Mouse (Mus musculus) heart, embryonic 14.5 days (tissue): ENCODE measurements around the gene Emc8. TPM values are rescaled to one million over a fixed set of nuclear protein-coding genes. Genes with fewer than 3 reads are reported as not detected.

Experiments used
- ATAC-seq: fragments of 200-750 bp; cut with Nextera tagmentation; 2 replicates; pipeline ENCODE4 v1.8.0; 2017; ENCODE audit warnings: low read depth, moderate TSS enrichment; ENCODE audit not compliant: insufficient number of reproducible peaks, insufficient read depth, low FRiP score
- H3K27ac ChIP-seq, 2 experiments: fragments of 200-500 bp in 1 of 2; fragments of 300-500 bp in 1 of 2; sonication (generic) in 1 of 2; replicated peaks in 1 of 2; 2 replicates each; pipeline ENCODE4 v1.5.1; 2012 to 2014; ENCODE audit warnings: low read depth in 2 of 2, low read length in 2 of 2, control low read depth in 1 of 2, mild to moderate bottlenecking in 1 of 2, mixed read lengths in 1 of 2; ENCODE audit not compliant: control insufficient read depth in 1 of 2, insufficient read depth in 1 of 2
- H3K27me3 ChIP-seq: fragments of 300-500 bp; sonication (generic); 2 replicates; pipeline ENCODE4 v1.6.1; 2014; ENCODE audit warnings: mild to moderate bottlenecking, low read length, control low read depth; ENCODE audit not compliant: control insufficient read depth, insufficient read depth
- H3K36me3 ChIP-seq: fragments of 300-500 bp; sonication (generic); 2 replicates; pipeline ENCODE4 v1.6.1; 2014; ENCODE audit warnings: mild to moderate bottlenecking, control low read depth, low read length, mixed read lengths; ENCODE audit not compliant: control insufficient read depth, insufficient read depth
- H3K4me1 ChIP-seq, 2 experiments: fragments of 200-500 bp in 1 of 2; fragments of 300-500 bp in 1 of 2; sonication (generic) in 1 of 2; 2 replicates each; pipeline ENCODE4 v1.6.1; 2012 to 2014; ENCODE audit warnings: low read length in 2 of 2, control low read depth in 1 of 2, mixed read lengths in 1 of 2; ENCODE audit not compliant: control insufficient read depth in 2 of 2, insufficient read depth in 2 of 2
- H3K4me2 ChIP-seq: fragments of 300-500 bp; sonication (generic); 2 replicates; pipeline ENCODE4 v1.6.1; 2014; ENCODE audit warnings: mild to moderate bottlenecking, low read length
- H3K4me3 ChIP-seq, 2 experiments: fragments of 200-500 bp in 1 of 2; fragments of 300-500 bp in 1 of 2; sonication (generic) in 1 of 2; 2 replicates each; pipeline ENCODE4 v1.5.1; 2012 to 2014; ENCODE audit warnings: low read length in 2 of 2, mild to moderate bottlenecking in 2 of 2, control low read depth in 1 of 2, low read depth in 1 of 2, moderate library complexity in 1 of 2; ENCODE audit not compliant: control insufficient read depth in 1 of 2, insufficient read depth in 1 of 2
- H3K9ac ChIP-seq: fragments of 300-500 bp; sonication (generic); 2 replicates; pipeline ENCODE4 v1.6.1; 2014; ENCODE audit warnings: mild to moderate bottlenecking, low read length
- H3K9me3 ChIP-seq: fragments of 300-500 bp; sonication (generic); 2 replicates; pipeline ENCODE4 v1.6.1; 2016; ENCODE audit warnings: low read length, control low read depth; ENCODE audit not compliant: control insufficient read depth
- WGBS: fragments of 180-500 bp; shearing (Covaris S2); extraction: QIAGEN DNeasy Blood & Tissue Kit; methylation state at CpG from one replicate; pipeline ENCODE4 v1.1.7; 2014; 5-methylcytosine and 5-hydroxymethylcytosine counted together
- polyA plus RNA-seq: library from polyadenylated mRNA; unstranded; fragments of >200 nt; fragmentation: Nextera tagmentation; extraction: Ambion mirVana; gene quantifications from 2 replicates; pipeline ENCODE4 v1.2.1, GENCODE M21; 2014

The Emc8 gene
- polyA plus RNA-seq, 1 experiment from 2014 or later = 168 TPM

DNA sequence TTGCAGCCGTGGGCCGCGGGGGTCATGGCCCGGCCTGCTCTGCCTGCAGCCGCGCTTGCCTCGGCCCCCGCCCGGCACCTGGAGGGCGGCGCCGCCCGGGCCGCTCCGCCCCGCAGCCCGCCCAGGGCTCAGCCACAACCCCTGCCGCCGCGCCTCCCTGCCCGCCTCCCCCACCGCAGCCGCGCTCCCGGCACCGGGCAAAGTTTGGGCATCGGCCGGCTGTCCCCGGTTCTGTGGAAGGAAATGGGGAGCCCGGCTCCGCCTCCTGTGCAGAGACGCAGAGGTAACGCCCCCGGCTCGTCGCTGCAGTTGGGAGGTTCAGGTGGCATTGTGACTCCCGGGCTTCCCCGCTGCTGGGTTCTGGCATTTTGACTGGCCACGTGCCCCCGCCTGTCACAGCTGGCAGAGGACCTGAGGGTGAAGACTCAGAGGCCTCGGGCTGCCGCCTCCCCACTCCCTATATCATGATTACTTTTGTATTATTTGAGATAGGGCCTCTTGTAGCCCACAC lies 34.0 kb downstream of the Emc8 start:
- H3K9me3 ChIP-seq = no peaks in the 10 kb centered on the region
- peak; percentile 20; the same call in 1 of the 2 replicates for ATAC-seq
- H3K4me3 ChIP-seq = peak overlapping the region; percentile 54 to 58
- H3K27ac ChIP-seq = no peak overlapping the region; a peak in 1 of 4 replicates
- H3K4me2 ChIP-seq = peak overlapping the region; percentile 97
- peak overlapping the region; percentile 71 for H3K9ac ChIP-seq
- H3K27me3 ChIP-seq = peaks cover 13% of the 10 kb centered on the region; the same call in 1 of the 2 replicates
- H3K36me3 ChIP-seq = no peaks in the 10 kb centered on the region
- WGBS = under 1% methylated on average over 38 of the region's 42 CpGs
- peaks cover 5 to 10% of the 10 kb centered on the region in 2 experiments; a peak in 2 of 4 replicates for H3K4me1 ChIP-seq

DNA sequence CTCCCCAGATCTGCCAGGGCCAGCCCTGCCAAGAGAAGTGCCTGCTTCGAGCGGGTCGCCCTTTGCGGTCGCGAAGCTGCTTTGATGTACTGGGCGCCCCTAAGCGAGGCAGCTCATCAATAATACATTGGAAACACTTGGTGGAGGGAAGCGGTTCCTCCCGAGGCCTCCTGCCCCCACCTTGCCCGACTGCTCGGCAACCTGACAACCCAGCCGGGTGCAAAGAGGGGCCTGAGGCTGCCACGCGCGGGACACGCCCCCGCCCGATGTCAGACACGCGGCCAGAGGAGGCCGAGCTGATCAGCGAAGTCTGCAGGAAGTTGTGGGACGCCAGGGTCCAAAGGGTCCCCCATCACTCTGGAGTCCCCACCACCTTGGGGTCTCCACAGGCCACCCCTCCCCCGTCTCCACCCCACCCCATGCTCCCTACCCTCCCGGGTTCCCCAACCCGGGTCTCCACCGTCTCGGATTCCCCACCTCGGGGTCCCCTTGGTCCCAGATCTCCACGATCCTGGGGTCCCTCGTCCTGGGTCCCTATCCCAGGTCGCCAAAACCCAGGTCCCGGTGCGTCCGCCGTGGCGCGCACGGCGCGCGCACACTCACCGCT lies 34.6 kb downstream of the Emc8 start:
- ATAC-seq = no peak

DNA sequence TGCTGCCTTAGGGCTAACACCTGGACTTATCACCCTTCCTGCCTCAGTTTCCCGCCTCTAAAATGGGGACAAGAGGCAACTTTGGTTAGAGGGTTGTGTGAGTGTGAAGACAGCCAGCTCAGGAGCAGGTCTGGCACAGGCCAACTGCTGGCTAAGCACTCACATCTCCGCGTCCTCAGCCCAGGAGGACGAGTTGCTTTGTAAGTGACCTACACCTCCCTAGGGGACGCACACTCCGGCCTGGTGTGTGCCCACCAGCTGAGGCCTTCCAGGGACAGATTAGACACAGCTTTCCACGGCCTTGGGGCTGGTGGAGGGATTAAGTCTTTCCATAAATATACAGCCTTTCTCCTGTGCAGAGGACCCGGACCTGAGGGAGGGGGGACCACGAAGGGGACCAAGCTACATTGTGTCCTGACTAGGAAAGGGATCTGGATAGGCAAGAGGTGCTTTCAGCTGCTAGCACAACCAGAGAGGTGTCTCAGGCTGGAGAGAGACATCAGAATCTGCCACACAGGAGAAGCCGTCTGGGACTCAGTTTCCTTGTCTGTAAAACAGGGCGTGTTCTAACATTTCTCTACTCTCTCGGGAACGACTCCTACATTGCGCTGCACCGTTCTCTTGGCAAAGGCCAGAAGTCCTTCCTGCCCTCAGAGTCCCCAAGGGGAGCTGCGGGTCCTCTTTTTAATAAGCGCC lies 35.3 kb downstream of the Emc8 start:
- no peaks in the 10 kb centered on the region for H3K36me3 ChIP-seq
- H3K27me3 ChIP-seq = peaks cover 13% of the 10 kb centered on the region; the same call in 1 of the 2 replicates
- H3K9me3 ChIP-seq = no peaks in the 10 kb centered on the region
- no peak overlapping the region for H3K27ac ChIP-seq
- H3K9ac ChIP-seq = peak overlapping the region; percentile 71; the same call in 1 of the 2 replicates
- 29% methylated on average over 17 of the region's 17 CpGs for WGBS
- H3K4me3 ChIP-seq = peak overlapping the region; percentile 54 to 58
- H3K4me2 ChIP-seq = peak overlapping the region; percentile 97
- peaks cover 5 to 10% of the 10 kb centered on the region in 2 experiments; a peak in 2 of 4 replicates for H3K4me1 ChIP-seq
- no peak for ATAC-seq

More for the DNA sequence above, 34.6 kb downstream of the Emc8 start:
- Histone ChIP-seq H3K9ac (peak overlapping the region; percentile 71), H3K27ac (no peak overlapping the region), H3K4me1 (peaks cover 5 to 10% of the 10 kb centered on the region in 2 experiments; a peak in 2 of 4 replicates), H3K9me3 (no peaks in the 10 kb centered on the region), H3K4me2 (peak overlapping the region; percentile 97), H3K27me3 (peaks cover 13% of the 10 kb centered on the region; the same call in 1 of the 2 replicates), H3K36me3 (no peaks in the 10 kb centered on the region), H3K4me3 (peak overlapping the region; percentile 54 to 58)
- WGBS = under 1% methylated on average over 40 of the region's 44 CpGs

DNA sequence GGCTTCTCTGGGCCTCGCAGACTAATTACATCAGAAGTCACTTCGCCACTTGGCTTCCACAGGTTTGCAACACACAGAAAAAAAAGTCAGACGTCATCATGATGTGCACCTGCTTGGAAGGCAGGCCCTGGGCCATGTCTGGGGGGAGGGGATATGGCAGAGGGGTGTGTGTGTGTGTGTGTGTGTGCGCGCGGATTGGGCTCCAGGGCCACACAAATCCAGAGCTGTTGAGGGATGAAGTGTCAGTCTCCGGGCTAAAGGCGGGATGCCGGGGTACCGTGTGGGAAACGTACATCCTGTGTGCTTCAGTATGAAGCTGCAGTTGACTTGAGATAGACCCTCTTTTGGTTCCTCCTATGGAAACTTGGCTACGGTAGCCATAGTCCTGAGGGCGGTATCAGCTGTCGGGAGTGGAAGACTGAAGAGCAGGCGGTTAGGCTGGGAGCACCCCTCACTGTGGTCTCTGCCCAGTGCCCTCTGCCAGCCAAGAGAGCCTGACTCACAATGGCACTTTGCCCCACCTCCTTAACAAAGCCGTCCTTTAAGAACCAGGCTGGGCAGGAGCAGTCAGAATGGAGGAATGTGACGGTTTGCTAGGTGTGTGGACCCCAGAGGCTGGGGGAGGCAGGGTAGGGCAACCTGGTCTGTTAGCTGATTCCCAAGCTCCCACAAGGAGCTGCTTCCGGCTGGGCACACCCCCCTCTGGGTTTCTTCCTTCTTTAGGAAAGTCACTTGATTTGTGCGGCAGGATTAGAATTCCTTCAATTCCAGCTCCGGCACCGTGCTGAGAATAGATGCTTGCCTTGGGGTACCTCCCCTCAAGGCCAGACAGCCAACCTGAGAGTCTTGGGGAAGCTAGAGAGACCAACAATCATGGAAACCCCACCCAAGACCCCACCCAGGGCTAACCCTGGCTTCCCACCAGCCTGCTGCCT lies 36.7 kb downstream of the Emc8 start:
- Histone ChIP-seq H3K27ac (no peak overlapping the region), H3K4me1 (peaks cover 5 to 10% of the 10 kb centered on the region in 2 experiments; a peak in 2 of 4 replicates), H3K9me3 (no peaks in the 10 kb centered on the region), H3K4me3 (no peak overlapping the region), H3K27me3 (peaks cover 13% of the 10 kb centered on the region; the same call in 1 of the 2 replicates), H3K4me2 (no peak overlapping the region), H3K9ac (no peak overlapping the region), H3K36me3 (no peaks in the 10 kb centered on the region)
- 75% methylated on average over 21 of the region's 21 CpGs for whole genome bisulfite sequencing
- no peak for ATAC-seq

- H3K9ac ChIP-seq = no peak overlapping the region
- no peak for ATAC-seq
- H3K4me1 ChIP-seq = peaks cover 5 to 10% of the 10 kb centered on the region in 2 experiments; a peak in 2 of 4 replicates
- H3K4me2 ChIP-seq = no peak overlapping the region
- no peaks in the 10 kb centered on the region for H3K9me3 ChIP-seq
- H3K36me3 ChIP-seq = no peaks in the 10 kb centered on the region
- WGBS = 44% methylated on average over 6 of the region's 6 CpGs
- no peak overlapping the region for H3K4me3 ChIP-seq
- peaks cover 13% of the 10 kb centered on the region; the same call in 1 of the 2 replicates for H3K27me3 ChIP-seq
- no peak overlapping the region for H3K27ac ChIP-seq
Observed at GRCm38 (mm10) chr8:120630848-120631247, 37.5 kb downstream of the Emc8 start.

DNA sequence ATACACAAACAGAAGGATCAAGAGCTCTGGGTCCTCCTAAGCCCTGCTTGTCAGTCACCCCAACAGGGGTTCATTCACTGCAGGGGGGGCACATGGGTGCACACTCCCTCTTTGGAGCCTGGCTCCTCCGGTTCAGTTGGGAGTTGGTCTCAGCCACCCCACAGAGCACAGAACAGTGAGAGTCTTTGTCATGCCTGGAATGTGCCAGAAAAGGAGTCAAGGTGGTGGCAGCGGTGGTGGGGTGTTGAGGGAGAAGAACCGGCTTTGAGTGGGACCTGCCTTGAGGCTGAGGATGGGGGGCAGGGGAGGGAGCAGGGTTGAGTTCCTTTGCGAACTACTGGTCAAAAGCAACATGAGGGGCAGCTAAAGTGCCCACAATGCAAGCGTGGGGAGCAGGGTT lies 38.3 kb downstream of the Emc8 start:
- no peak for ATAC-seq

GRCm38 (mm10) chr8:120627298-120627697 lies 41.1 kb downstream of the Emc8 start:
- Histone ChIP-seq H3K27ac (no peak overlapping the region), H3K4me3 (no peak overlapping the region), H3K4me2 (no peak overlapping the region), H3K9ac (no peak overlapping the region), H3K4me1 (peaks cover 0 to 5% of the 10 kb centered on the region in 2 experiments; a peak in 1 of 4 replicates), H3K9me3 (no peaks in the 10 kb centered on the region), H3K27me3 (no peaks in the 10 kb centered on the region), H3K36me3 (no peaks in the 10 kb centered on the region)
- no peak for ATAC-seq
- 78% methylated on average over 5 of the region's 5 CpGs for WGBS

More for the DNA sequence above, 38.3 kb downstream of the Emc8 start:
- no peaks in the 10 kb centered on the region for H3K9me3 ChIP-seq
- no peak overlapping the region for H3K9ac ChIP-seq
- H3K27ac ChIP-seq = no peak overlapping the region
- H3K4me3 ChIP-seq = no peak overlapping the region
- WGBS = 38% methylated on average over 5 of the region's 5 CpGs
- H3K27me3 ChIP-seq = peaks cover 8% of the 10 kb centered on the region; the same call in 1 of the 2 replicates
- no peaks in the 10 kb centered on the region for H3K36me3 ChIP-seq
- H3K4me2 ChIP-seq = no peak overlapping the region
- peaks cover 5 to 10% of the 10 kb centered on the region in 2 experiments; a peak in 2 of 4 replicates for H3K4me1 ChIP-seq
